Mouse (Mus musculus): ENCODE measurements around the gene Ackr2.

Gene Ackr2

GRCm38 (mm10) chr9:121891301-121891700, 6.9 kb upstream of the Ackr2 start:
- no peak for DNase-seq (ENCODE audit: extremely low spot score, low spot score)

GRCm38 (mm10) chr9:121892057-121892687, 6.0 kb upstream of the Ackr2 start:
- DNase-seq (ENCODE audit: extremely low spot score, low spot score) = no peak

- DNase-seq (ENCODE audit: extremely low spot score, low spot score) = no peak
These were observed 3.7 kb upstream of the Ackr2 start for GRCm38 (mm10) chr9:121894447-121894846.

- no peak for DNase-seq (ENCODE audit: extremely low spot score, low spot score)
These were observed 2.7 kb upstream of the Ackr2 start for GRCm38 (mm10) chr9:121895392-121895993.

- DNase-seq (ENCODE audit: extremely low spot score, low spot score) = no peak
These were observed 1.3 kb upstream of the Ackr2 start for GRCm38 (mm10) chr9:121896820-121897219.

GRCm38 (mm10) chr9:121899306-121899705, 1.2 kb downstream of the Ackr2 start:
- DNase-seq (ENCODE audit: extremely low spot score, low spot score) = no peak

GRCm38 (mm10) chr9:121900282-121900855, 2.2 kb downstream of the Ackr2 start:
- no peak for DNase-seq (ENCODE audit: extremely low spot score, low spot score)

- no peak for DNase-seq (ENCODE audit: extremely low spot score, low spot score)
These were observed 3.9 kb downstream of the Ackr2 start for GRCm38 (mm10) chr9:121901710-121902700.

- DNase-seq (ENCODE audit: extremely low spot score, low spot score) = no peak
These were observed 5.5 kb downstream of the Ackr2 start for GRCm38 (mm10) chr9:121903476-121904305.

- no peak for DNase-seq (ENCODE audit: extremely low spot score, low spot score)
These were observed 6.2 kb downstream of the Ackr2 start for GRCm38 (mm10) chr9:121904319-121904718.

GRCm38 (mm10) chr9:121904946-121905345, 6.8 kb downstream of the Ackr2 start:
- no peak for DNase-seq (ENCODE audit: extremely low spot score, low spot score)

- DNase-seq (ENCODE audit: extremely low spot score, low spot score) = no peak
These were observed 7.5 kb downstream of the Ackr2 start for GRCm38 (mm10) chr9:121905556-121906185.

- no peak for DNase-seq (ENCODE audit: extremely low spot score, low spot score)
These were observed 8.3 kb downstream of the Ackr2 start for GRCm38 (mm10) chr9:121906456-121906855.

- DNase-seq (ENCODE audit: extremely low spot score, low spot score) = no peak
These were observed 9.4 kb downstream of the Ackr2 start for GRCm38 (mm10) chr9:121907356-121908070.

- DNase-seq (ENCODE audit: extremely low spot score, low spot score) = no peak
These were observed 10.2 kb downstream of the Ackr2 start for GRCm38 (mm10) chr9:121908321-121908720.

GRCm38 (mm10) chr9:121909635-121910034, 11.5 kb downstream of the Ackr2 start:
- DNase-seq (ENCODE audit: extremely low spot score, low spot score) = no peak

GRCm38 (mm10) chr9:121911196-121911595, 13.0 kb downstream of the Ackr2 start:
- no peak for DNase-seq (ENCODE audit: extremely low spot score, low spot score)

- no peak for DNase-seq (ENCODE audit: extremely low spot score, low spot score)
These were observed 14.6 kb downstream of the Ackr2 start for GRCm38 (mm10) chr9:121912786-121913185.

GRCm38 (mm10) chr9:121914226-121914757, 16.1 kb downstream of the Ackr2 start:
- DNase-seq (ENCODE audit: extremely low spot score, low spot score) = no peak

Measured in neural tube, embryonic 10.5 days (tissue).